Mouse (Mus musculus) thymus, adult 18-20 months (tissue): Measurements from ENCODE around the gene Pdzd3.

Experiments used
- DNase-seq, 2 experiments: peaks; one replicate each; pipeline ENCODE4 v3.0.0; 2022; ENCODE audit warnings: mixed read lengths in 2 of 2

Gene Pdzd3

DNA sequence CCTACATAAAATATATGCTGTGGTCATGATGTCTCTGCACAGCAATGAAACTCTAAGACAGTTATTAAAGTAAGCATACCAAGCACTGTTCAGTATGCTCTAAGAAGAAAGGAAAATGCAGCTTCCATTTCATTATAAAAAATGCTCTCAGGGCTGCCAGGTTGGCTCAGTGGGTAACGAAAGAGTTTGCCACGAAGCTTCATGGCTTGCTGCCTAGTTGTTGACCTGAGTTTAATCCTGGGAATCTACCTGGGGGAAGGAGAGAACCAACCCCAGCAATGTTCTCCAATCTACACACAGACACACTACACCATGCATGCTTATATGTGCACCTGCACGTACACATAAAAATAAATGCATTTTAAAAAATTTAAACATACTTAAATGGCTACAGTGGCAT, 52.1 kb downstream of the Pdzd3 start:
- DNase-seq, result no peak
